Mouse (Mus musculus) MEL (cell line): Measurements from ENCODE around the gene Arcn1.

Experiments used
- CTCF ChIP-seq, 3 experiments: IDR thresholded peaks in 2 of 3; conservative IDR thresholded peaks in 1 of 3; 2 replicates each; pipeline ENCODE4 v1.5.1; 2011 to 2012; ENCODE audit warnings: low read length in 3 of 3, low read depth in 2 of 3, mild to moderate bottlenecking in 2 of 3, improper control_type of control experiment in 1 of 3, inconsistent platforms in 1 of 3, mixed read lengths in 1 of 3, moderate library complexity in 1 of 3; ENCODE audit not compliant: control insufficient read depth in 1 of 3, insufficient read depth in 1 of 3, poor library complexity in 1 of 3, severe bottlenecking in 1 of 3
- E2F4 ChIP-seq: IDR thresholded peaks from 2 replicates; pipeline ENCODE4 v1.6.1; 2011; ENCODE audit warnings: low read depth, low read length, improper control_type of control experiment, borderline replicate concordance
- ELF1 ChIP-seq: IDR thresholded peaks from 2 replicates; pipeline ENCODE4 v1.6.1; 2014; ENCODE audit warnings: low read depth, mild to moderate bottlenecking, inconsistent platforms, low read length, improper control_type of control experiment, moderate library complexity
- EP300 ChIP-seq, 2 experiments: IDR thresholded peaks; 2 replicates each; pipeline ENCODE4 v1.6.1; 2011; ENCODE audit warnings: improper control_type of control experiment in 2 of 2, low read length in 2 of 2, low read depth in 1 of 2, mild to moderate bottlenecking in 1 of 2
- GATA1 ChIP-seq: IDR thresholded peaks from 2 replicates; pipeline ENCODE4 v1.6.1; 2011; ENCODE audit warnings: low read depth, low read length, improper control_type of control experiment
- MAX ChIP-seq: IDR thresholded peaks from 2 replicates; pipeline ENCODE4 v1.6.1; 2011; ENCODE audit warnings: low read length, improper control_type of control experiment
- MEF2A ChIP-seq: IDR thresholded peaks from 2 replicates; pipeline ENCODE4 v1.6.1; 2014; ENCODE audit warnings: low read depth, mild to moderate bottlenecking, inconsistent platforms, low read length, improper control_type of control experiment; ENCODE audit not compliant: poor library complexity, insufficient replicate concordance, severe bottlenecking; ENCODE audit errors: extremely low read depth
- MXI1 ChIP-seq: IDR thresholded peaks from 2 replicates; pipeline ENCODE4 v1.6.1; 2011; ENCODE audit warnings: mild to moderate bottlenecking, low read depth, low read length, improper control_type of control experiment
- MYC ChIP-seq: IDR thresholded peaks from 2 replicates; pipeline ENCODE4 v1.6.1; 2011; ENCODE audit warnings: low read depth, mild to moderate bottlenecking, low read length, improper control_type of control experiment, moderate library complexity
- POLR2A ChIP-seq, 2 experiments: IDR thresholded peaks; 2 replicates each; pipeline ENCODE4 v1.6.1; 2011 to 2012; ENCODE audit warnings: low read length in 2 of 2, mild to moderate bottlenecking in 2 of 2, control low read depth in 1 of 2, improper control_type of control experiment in 1 of 2, low read depth in 1 of 2, moderate library complexity in 1 of 2; ENCODE audit not compliant: control insufficient read depth in 1 of 2, insufficient read depth in 1 of 2, poor library complexity in 1 of 2
- SIN3A ChIP-seq: IDR thresholded peaks from 2 replicates; pipeline ENCODE4 v1.6.1; 2012; ENCODE audit warnings: low read length, improper control_type of control experiment, inconsistent platforms
- USF1 ChIP-seq: IDR thresholded peaks from 2 replicates; pipeline ENCODE4 v1.6.1; 2014; ENCODE audit warnings: low read depth, mild to moderate bottlenecking, inconsistent platforms, low read length, improper control_type of control experiment, moderate library complexity
- ZNF384 ChIP-seq: IDR thresholded peaks from 2 replicates; pipeline ENCODE4 v1.6.1; 2012; ENCODE audit warnings: low read depth, mild to moderate bottlenecking, inconsistent platforms, low read length, improper control_type of control experiment

GRCm38 (mm10) chr9:44699196-44699595, 68.4 kb downstream of the Arcn1 start:
- no peak for TF ChIP-seq CTCF (IDR thresholded peaks at IDR 0.05 in 2 of 3, conservative IDR thresholded peaks at IDR 0.05 in 1 of 3; ENCODE audit: control insufficient read depth in 1 of 3, insufficient read depth in 1 of 3, low read depth in 2 of 3, low read length in 3 of 3, poor library complexity in 1 of 3, severe bottlenecking in 1 of 3)
- TF ChIP-seq MYC = no peak
- TF ChIP-seq E2F4 = no peak
- no peak for TF ChIP-seq ELF1
- no peak for TF ChIP-seq GATA1
- no peak for TF ChIP-seq POLR2A (IDR thresholded peaks at IDR 0.05; ENCODE audit: control insufficient read depth in 1 of 2, insufficient read depth in 1 of 2, low read depth in 1 of 2, low read length in 2 of 2, poor library complexity in 1 of 2)
- no peak for TF ChIP-seq MEF2A
- no peak for TF ChIP-seq SIN3A
- no peak for TF ChIP-seq USF1
- no peak for TF ChIP-seq MAX
- TF ChIP-seq ZNF384 = no peak
- no peak for TF ChIP-seq EP300 (IDR thresholded peaks at IDR 0.05; ENCODE audit: low read depth in 1 of 2, low read length in 2 of 2)
- TF ChIP-seq MXI1 = no peak
